Mouse (Mus musculus) right cerebral cortex, postnatal 25 days (tissue): ENCODE data around the gene Rpl10-ps3.

Experiments
- DNase-seq: peaks from one replicate; pipeline ENCODE4 v3.0.0; 2022

Rpl10-ps3 gene

GRCm38 (mm10) chr9:50305666-50306402, 38.9 kb downstream of the Rpl10-ps3 start:
- DNase-seq = peak; percentile 59

DNA sequence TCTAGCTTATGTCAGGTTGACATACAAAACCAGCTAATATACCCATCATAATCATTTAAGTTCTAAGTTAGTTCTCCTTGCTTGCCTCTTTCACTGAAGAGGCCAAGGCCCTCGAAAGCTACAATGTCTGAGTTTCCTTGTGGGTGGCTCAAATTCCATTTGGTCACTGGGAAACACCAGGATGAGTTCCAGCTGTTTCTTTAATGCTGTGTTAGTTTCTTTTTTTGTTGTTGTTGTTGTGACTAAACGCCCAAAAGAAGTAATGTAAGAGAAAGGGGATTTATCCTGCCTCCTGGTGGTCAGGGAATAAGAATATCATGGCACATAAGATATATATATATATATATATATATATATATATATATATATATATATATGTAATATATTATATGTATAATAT, 39.7 kb downstream of the Rpl10-ps3 start:
- DNase-seq = no peak

- DNase-seq = no peak
Observed at GRCm38 (mm10) chr9:50304004-50304403, 40.8 kb downstream of the Rpl10-ps3 start.

GRCm38 (mm10) chr9:50301722-50302121, 43.0 kb downstream of the Rpl10-ps3 start:
- peak; percentile 59 for DNase-seq

- DNase-seq = no peak
Observed at GRCm38 (mm10) chr9:50298389-50298788, 46.4 kb downstream of the Rpl10-ps3 start.
